12 mouse cellular contexts compared by ENCODE assay signal in the genomic region with DNA sequence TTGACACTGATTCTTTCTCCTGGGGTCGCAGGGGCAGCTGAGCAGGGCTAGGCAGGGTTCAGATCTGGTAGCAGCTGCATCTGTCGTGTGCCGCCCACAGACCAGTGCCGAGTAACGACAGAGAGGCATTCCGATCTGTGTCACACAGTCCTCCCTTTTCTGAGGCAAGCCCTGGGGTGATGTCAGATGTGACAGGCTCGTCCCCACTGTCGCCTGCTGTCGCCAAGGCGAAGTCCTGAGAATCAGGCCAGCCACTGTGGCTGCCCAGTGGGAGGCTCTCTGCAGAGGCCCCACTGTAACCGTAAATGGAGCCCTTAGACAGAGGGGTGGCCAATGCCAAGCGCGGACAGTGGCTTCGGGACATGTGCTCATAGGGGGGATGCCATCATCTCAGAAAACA.
A peak's percentile ranks its signal among the peaks of the same experiment; 100 is the strongest.
DNase-seq lines count a peak whose midpoint lies in the region; ATAC-seq and TF ChIP-seq lines count a peak whose summit lies in the region.
"Had no signal": no experiment of that assay in that cellular context is flagged by ENCODE, and none has a peak within 500 bp of the region (broad histone marks: within the 10 kb centered on the region; RNA-seq: fewer than 3 reads in every experiment).

No protein-coding gene starts in this region.

- H3K27me3 ChIP-seq in lung, postnatal 0 days (replicated peaks; ENCODE audit: insufficient read depth, low read length): no peaks in the 10 kb centered on the region
- H3K27me3 ChIP-seq in neural tube, embryonic 14.5 days (ENCODE audit: control insufficient read depth, insufficient read depth, low read length): no peaks in the 10 kb centered on the region

- no peak overlapping the region for H3K4me3 ChIP-seq in lung, postnatal 0 days (ENCODE audit: low read depth, low read length)
- no peak overlapping the region for H3K4me3 ChIP-seq in neural tube, embryonic 14.5 days (ENCODE audit: low read depth, low read length)

- H3K9ac ChIP-seq in lung, postnatal 0 days (replicated peaks; ENCODE audit: low read depth): no peak overlapping the region
- no peak overlapping the region for H3K9ac ChIP-seq in neural tube, embryonic 14.5 days (replicated peaks; ENCODE audit: low read depth, low read length)

- WGBS in lung, postnatal 0 days: 48% methylated on average over 14 of the region's 14 CpGs
- WGBS in neural tube, embryonic 14.5 days: 36% methylated on average over 14 of the region's 14 CpGs

- no peak overlapping the region for H3K27ac ChIP-seq in lung, postnatal 0 days (ENCODE audit: low read length)
- H3K27ac ChIP-seq in neural tube, embryonic 14.5 days (ENCODE audit: low read depth, low read length): no peak overlapping the region

- H3K4me1 ChIP-seq in lung, postnatal 0 days (ENCODE audit: insufficient read depth, low read depth, low read length): no peaks in the 10 kb centered on the region
- H3K4me1 ChIP-seq in neural tube, embryonic 14.5 days (ENCODE audit: control insufficient read depth, insufficient read depth, low read length): 0 out of 2 replicates have a peak, but pooled peaks cover 3% of the 10 kb centered on the region

- no peaks in the 10 kb centered on the region for H3K36me3 ChIP-seq in lung, postnatal 0 days (ENCODE audit: insufficient read depth, low read length)
- no peaks in the 10 kb centered on the region for H3K36me3 ChIP-seq in neural tube, embryonic 14.5 days (ENCODE audit: control insufficient read depth, insufficient read depth, low read length)

- no peak for TF ChIP-seq EP300 in lung, postnatal 0 days (IDR thresholded peaks at IDR 0.05)

- no peak for TF ChIP-seq CTCF in lung, postnatal 0 days (IDR thresholded peaks at IDR 0.05)

- no peak for DNase-seq in lung, postnatal 0 days (ENCODE audit: low spot score)
- no peak for DNase-seq in lung, postnatal 14 days
- peak; percentile 39 for DNase-seq in embryo, embryonic 10 days (ENCODE audit: low spot score)
- DNase-seq in layer of hippocampus, adult 9-11 months: peak; percentile 92
- DNase-seq in thymus, postnatal 0 days (ENCODE audit: low spot score): no peak
- DNase-seq in thymus, postnatal 14 days: no peak
- no peak for DNase-seq in adrenal gland, postnatal 36 days
- DNase-seq: adrenal gland, adult 8-10 months; gastrocnemius, postnatal 36 days; kidney, adult 9 months; thymus, postnatal 36 days had no signal

- no peaks in the 10 kb centered on the region for H3K9me3 ChIP-seq in lung, postnatal 0 days (ENCODE audit: low read length)
- no peaks in the 10 kb centered on the region for H3K9me3 ChIP-seq in neural tube, embryonic 14.5 days (ENCODE audit: control insufficient read depth, low read length)

- no peak overlapping the region for H3K4me2 ChIP-seq in lung, postnatal 0 days (replicated peaks; ENCODE audit: low read depth, low read length)
- H3K4me2 ChIP-seq in neural tube, embryonic 14.5 days (ENCODE audit: low read depth, low read length): no peak overlapping the region

- ATAC-seq in lung, postnatal 0 days: 0 out of 2 replicates have a peak, but pooled peaks have one; percentile 14
- peak; percentile 31; the same call in 1 of the 2 replicates for ATAC-seq in neural tube, embryonic 14.5 days (ENCODE audit: low read depth)

Comparison
In these comparisons a context has a peak if more than half of its experiments do, and no peak if none do; other contexts are left out.
1. DNase-seq: peak in embryo, embryonic 10 days (single experiment) and layer of hippocampus, adult 9-11 months (single experiment); none in lung, postnatal 0 days (single experiment), lung, postnatal 14 days (single experiment), thymus, postnatal 0 days (single experiment), thymus, postnatal 14 days (single experiment) and adrenal gland, postnatal 36 days (0 of 2).